Mouse (Mus musculus) brain, embryonic 14.5 days (tissue): ENCODE data around the gene Gnaq.
"Not testable (repeated sequence)": the region's sequence is repeated elsewhere in the genome, so short reads cannot be mapped to it uniquely, and the experiment has no call there.

Experiments used
- CTCF ChIP-seq: fragments of 200-500 bp; IDR thresholded peaks from 2 replicates; pipeline ENCODE4 v1.5.1; 2012; ENCODE audit warnings: inconsistent platforms, mild to moderate bottlenecking, moderate library complexity, borderline replicate concordance; ENCODE audit not compliant: insufficient read depth, insufficient read length; ENCODE audit errors: extremely low read depth
- POLR2A ChIP-seq: fragments of 200-500 bp; IDR thresholded peaks from 2 replicates; pipeline ENCODE4 v1.6.1; 2012; ENCODE audit warnings: mild to moderate bottlenecking, inconsistent platforms, borderline replicate concordance; ENCODE audit not compliant: poor library complexity, insufficient read depth, insufficient read length, severe bottlenecking; ENCODE audit errors: extremely low read depth

DNA sequence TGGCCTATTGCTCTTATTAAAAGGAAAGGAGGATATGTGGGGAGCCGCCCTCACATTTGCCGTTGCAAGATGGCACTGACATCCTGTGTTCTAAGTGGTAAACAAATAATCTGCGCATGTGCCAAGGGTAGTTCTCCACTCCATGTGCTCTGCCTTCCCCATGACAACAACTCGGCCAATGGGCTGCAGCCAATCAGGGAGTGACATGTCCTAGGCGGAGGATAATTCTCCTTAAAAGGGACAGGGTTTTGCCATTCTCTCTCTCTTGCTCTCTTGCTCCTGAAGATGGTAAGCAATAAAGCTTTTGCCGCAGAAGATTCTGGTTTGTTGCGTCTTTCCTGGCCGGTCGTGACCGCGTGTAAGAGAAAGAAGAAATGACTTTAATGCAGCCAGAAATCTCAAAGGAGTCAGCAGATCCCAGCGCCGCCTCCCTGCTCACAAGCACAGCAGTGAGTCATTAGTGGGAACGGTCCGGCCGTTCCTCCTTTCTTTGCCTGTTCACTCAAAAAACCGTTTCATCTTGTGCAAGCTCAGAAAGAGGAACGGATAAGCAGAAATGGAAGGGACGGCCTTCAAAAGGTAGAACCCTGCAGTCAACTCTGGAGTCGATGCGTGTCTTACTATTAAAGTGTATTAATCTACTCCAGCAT lies 48.5 kb upstream of the Gnaq start:
- TF ChIP-seq CTCF, POLR2A: not testable (repeated sequence)
